Mouse (Mus musculus): ENCODE results near the gene Nap1l1. TPM values are rescaled to one million over a fixed set of nuclear protein-coding genes. Genes with fewer than 3 reads are reported as not detected.
"Not testable (repeated sequence)": the region's sequence is repeated elsewhere in the genome, so short reads cannot be mapped to it uniquely, and the experiment has no call there.

Gene Nap1l1
- total and polyA plus RNA-seq, 3 experiments = 199 to 541 (median 370) TPM

DNA sequence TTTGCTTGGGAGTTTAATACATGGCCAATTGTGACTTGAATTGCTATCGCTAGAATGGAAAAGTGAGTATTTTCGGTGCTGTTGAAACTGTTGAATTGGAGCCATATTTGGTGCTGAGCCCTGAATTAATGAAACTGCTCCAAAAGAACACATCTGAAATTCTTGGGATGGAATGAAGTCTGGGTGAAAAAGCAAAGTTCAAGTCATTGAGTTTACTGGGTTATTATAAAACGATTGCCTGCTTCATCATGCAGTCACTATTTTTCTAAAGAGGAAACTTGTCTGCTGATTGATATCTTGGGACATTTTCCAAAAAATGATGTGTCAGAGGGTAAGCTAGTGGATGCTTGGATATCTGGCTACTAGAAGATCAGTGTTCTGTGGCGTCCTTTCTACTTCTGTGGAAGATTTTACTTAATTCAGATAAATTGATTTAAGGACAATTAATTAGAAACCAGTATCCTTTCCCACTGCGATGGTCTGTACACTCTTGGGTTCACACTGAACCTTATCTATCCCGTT, 4.0 kb downstream of the Nap1l1 start:
- Histone ChIP-seq H3K4me1 (ENCODE audit: insufficient read depth, low read depth, low read length) (peaks cover 71% of the 10 kb centered on the region), H3K36me3 (replicated peaks) (peaks cover 48% of the 10 kb centered on the region), H3K4me3 (ENCODE audit: low read depth, low read length) (no peak overlapping the region; the same call in 1 of the 2 replicates), H3K9me3 (replicated peaks) (no peaks in the 10 kb centered on the region), H3K27me3 (ENCODE audit: insufficient read depth, low read length) (no peaks in the 10 kb centered on the region)
- DNase-seq (ENCODE audit: low spot score) = no peak
- TF ChIP-seq GATA2 (IDR thresholded peaks at IDR 0.05; ENCODE audit: borderline replicate concordance, low read depth, low read length) = no peak
- no peak for TF ChIP-seq CTCF (IDR thresholded peaks at IDR 0.05; ENCODE audit: low read depth, low read length)
- no peak for TF ChIP-seq TAL1 (conservative IDR thresholded peaks at IDR 0.05; ENCODE audit: low read depth, low read length)
- no peak for TF ChIP-seq POLR2AphosphoS5 (IDR thresholded peaks at IDR 0.05; ENCODE audit: insufficient replicate concordance, low read depth, low read length)
- TF ChIP-seq GATA1 (IDR thresholded peaks at IDR 0.05; ENCODE audit: borderline replicate concordance, low read length) = no peak
- no peak for ATAC-seq (ENCODE audit: extremely low read depth, insufficient number of reproducible peaks, low FRiP score, poor library complexity, severe bottlenecking)

DNA sequence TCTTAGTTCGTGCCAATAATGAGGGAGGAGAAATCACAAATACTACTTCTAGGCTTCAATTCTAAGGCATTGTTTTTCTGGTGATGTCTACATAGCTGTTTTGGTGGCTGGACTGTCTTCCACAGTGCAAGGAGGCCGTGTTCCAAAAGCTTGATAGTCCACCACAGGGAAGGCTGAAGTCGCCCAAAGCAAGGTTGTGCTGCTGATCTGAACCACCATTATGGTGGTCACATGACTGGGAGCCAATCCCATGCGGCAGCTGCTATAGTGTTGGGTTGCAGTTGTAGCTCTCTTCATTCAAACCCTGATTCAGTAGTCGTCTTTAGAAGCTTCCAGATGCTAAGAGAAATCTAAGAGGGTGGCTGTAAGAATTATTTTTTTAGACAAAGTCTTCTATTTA, 6.6 kb downstream of the Nap1l1 start:
- no peak overlapping the region for H3K4me3 ChIP-seq (ENCODE audit: low read depth, low read length)
- H3K4me1 ChIP-seq (ENCODE audit: insufficient read depth, low read depth, low read length) = peaks cover 73% of the 10 kb centered on the region
- no peaks in the 10 kb centered on the region for H3K9me3 ChIP-seq (replicated peaks)
- H3K36me3 ChIP-seq (replicated peaks) = peaks cover 73% of the 10 kb centered on the region
- DNase-seq (ENCODE audit: low spot score) (no peak), ATAC-seq (ENCODE audit: extremely low read depth, insufficient number of reproducible peaks, low FRiP score, poor library complexity, severe bottlenecking) (no peak)
- no peak for TF ChIP-seq TAL1 (conservative IDR thresholded peaks at IDR 0.05; ENCODE audit: low read depth, low read length)
- TF ChIP-seq GATA2 (IDR thresholded peaks at IDR 0.05; ENCODE audit: borderline replicate concordance, low read depth, low read length) = no peak
- no peak for TF ChIP-seq GATA1 (IDR thresholded peaks at IDR 0.05; ENCODE audit: borderline replicate concordance, low read length)
- no peak for TF ChIP-seq POLR2AphosphoS5 (IDR thresholded peaks at IDR 0.05; ENCODE audit: insufficient replicate concordance, low read depth, low read length)
- no peaks in the 10 kb centered on the region for H3K27me3 ChIP-seq (ENCODE audit: insufficient read depth, low read length)

DNA sequence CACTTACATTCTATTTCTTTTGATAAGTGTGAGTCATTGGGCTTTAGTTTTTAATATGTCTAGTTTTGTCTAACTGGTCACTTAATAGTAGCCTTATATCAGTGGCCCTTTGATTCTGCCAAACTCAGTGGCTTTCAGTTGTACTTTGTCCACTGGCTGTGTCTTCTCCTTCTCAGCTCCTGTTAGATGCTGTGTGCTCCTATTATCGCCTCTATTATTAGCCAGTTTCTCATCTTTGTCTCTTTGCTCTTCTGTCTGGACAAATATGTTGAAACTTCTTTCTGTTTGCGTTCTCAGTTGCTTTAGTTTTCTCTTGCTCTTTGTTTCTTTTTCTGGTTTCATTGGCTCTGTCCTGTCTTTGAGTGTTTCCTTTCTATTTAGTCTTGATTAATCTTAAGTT, 9.6 kb downstream of the Nap1l1 start:
- H3K4me3 ChIP-seq (ENCODE audit: low read depth, low read length) = no peak overlapping the region
- TF ChIP-seq CTCF (IDR thresholded peaks at IDR 0.05; ENCODE audit: low read depth, low read length) (no peak), POLR2AphosphoS5 (IDR thresholded peaks at IDR 0.05; ENCODE audit: insufficient replicate concordance, low read depth, low read length) (no peak), TAL1 (conservative IDR thresholded peaks at IDR 0.05; ENCODE audit: low read depth, low read length) (no peak), GATA1 (IDR thresholded peaks at IDR 0.05; ENCODE audit: borderline replicate concordance, low read length) (no peak), GATA2 (IDR thresholded peaks at IDR 0.05; ENCODE audit: borderline replicate concordance, low read depth, low read length) (no peak)
- no peaks in the 10 kb centered on the region for H3K9me3 ChIP-seq (replicated peaks)
- peaks cover 85% of the 10 kb centered on the region for H3K36me3 ChIP-seq (replicated peaks)
- ATAC-seq (ENCODE audit: extremely low read depth, insufficient number of reproducible peaks, low FRiP score, poor library complexity, severe bottlenecking) (no peak), DNase-seq (ENCODE audit: low spot score) (no peak)
- H3K4me1 ChIP-seq (ENCODE audit: insufficient read depth, low read depth, low read length) = peaks cover 54% of the 10 kb centered on the region
- no peaks in the 10 kb centered on the region for H3K27me3 ChIP-seq (ENCODE audit: insufficient read depth, low read length)

DNA sequence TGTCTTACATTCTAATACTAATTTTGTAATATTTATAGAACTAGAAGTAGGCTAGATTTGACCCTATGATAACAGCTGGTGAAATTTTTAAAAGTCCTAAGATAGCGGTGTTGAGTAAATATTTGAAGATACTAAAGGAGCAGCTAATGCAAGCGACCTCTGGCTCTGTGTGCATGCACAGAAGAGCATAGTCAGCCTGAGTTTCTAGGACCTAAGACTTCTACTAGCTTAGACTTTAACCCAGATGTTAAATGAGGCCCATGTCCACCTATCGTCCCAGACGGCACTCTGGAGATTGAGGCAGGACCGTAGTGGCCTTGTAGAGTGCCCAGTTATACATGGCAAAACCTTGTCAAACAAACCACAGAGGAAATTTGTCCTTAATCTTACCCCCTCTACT, 11.1 kb downstream of the Nap1l1 start:
- ATAC-seq (ENCODE audit: extremely low read depth, insufficient number of reproducible peaks, low FRiP score, poor library complexity, severe bottlenecking) (no peak), DNase-seq (ENCODE audit: low spot score) (no peak)
- Histone ChIP-seq H3K9me3 (replicated peaks) (no peaks in the 10 kb centered on the region), H3K4me3 (ENCODE audit: low read depth, low read length) (no peak overlapping the region), H3K4me1 (ENCODE audit: insufficient read depth, low read depth, low read length) (peaks cover 49% of the 10 kb centered on the region), H3K27me3 (ENCODE audit: insufficient read depth, low read length) (no peaks in the 10 kb centered on the region), H3K36me3 (replicated peaks) (peaks cover 90% of the 10 kb centered on the region)
- TF ChIP-seq CTCF (IDR thresholded peaks at IDR 0.05; ENCODE audit: low read depth, low read length) (no peak), GATA1 (IDR thresholded peaks at IDR 0.05; ENCODE audit: borderline replicate concordance, low read length) (no peak), GATA2 (IDR thresholded peaks at IDR 0.05; ENCODE audit: borderline replicate concordance, low read depth, low read length) (no peak), POLR2AphosphoS5 (IDR thresholded peaks at IDR 0.05; ENCODE audit: insufficient replicate concordance, low read depth, low read length) (no peak), TAL1 (conservative IDR thresholded peaks at IDR 0.05; ENCODE audit: low read depth, low read length) (no peak)

DNA sequence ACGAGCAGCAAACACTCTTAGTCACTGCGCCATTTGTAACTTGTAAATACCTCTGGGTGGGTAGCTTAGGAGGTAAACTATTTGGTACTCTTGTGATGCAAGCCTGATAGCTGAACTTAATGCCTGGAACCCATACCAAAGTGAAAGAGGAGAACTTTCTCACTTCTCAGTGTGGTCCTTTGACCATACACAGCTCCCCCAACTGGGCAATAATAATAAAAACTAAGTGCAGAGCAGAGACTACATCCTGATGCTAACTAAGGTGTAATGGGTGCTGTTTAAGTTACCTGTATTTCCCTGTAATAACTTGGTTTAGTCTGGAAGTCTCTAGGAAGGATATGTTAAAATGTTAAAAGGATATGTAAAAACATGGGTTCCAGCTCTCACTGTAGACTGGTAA, 15.8 kb downstream of the Nap1l1 start:
- Histone ChIP-seq H3K27me3 (ENCODE audit: insufficient read depth, low read length) (no peaks in the 10 kb centered on the region), H3K9me3 (replicated peaks) (no peaks in the 10 kb centered on the region), H3K4me1 (ENCODE audit: insufficient read depth, low read depth, low read length) (peaks cover 14% of the 10 kb centered on the region; the same call in 1 of the 2 replicates), H3K36me3 (replicated peaks) (peaks cover 92% of the 10 kb centered on the region), H3K4me3 (ENCODE audit: low read depth, low read length) (no peak overlapping the region)
- no peak for DNase-seq (ENCODE audit: low spot score)
- no peak for TF ChIP-seq POLR2AphosphoS5 (IDR thresholded peaks at IDR 0.05; ENCODE audit: insufficient replicate concordance, low read depth, low read length)
- no peak for TF ChIP-seq GATA2 (IDR thresholded peaks at IDR 0.05; ENCODE audit: borderline replicate concordance, low read depth, low read length)
- no peak for TF ChIP-seq GATA1 (IDR thresholded peaks at IDR 0.05; ENCODE audit: borderline replicate concordance, low read length)
- TF ChIP-seq CTCF (IDR thresholded peaks at IDR 0.05; ENCODE audit: low read depth, low read length) = no peak
- TF ChIP-seq TAL1 (conservative IDR thresholded peaks at IDR 0.05; ENCODE audit: low read depth, low read length) = no peak
- peak; percentile 34; the same call in 1 of the 2 replicates for ATAC-seq (ENCODE audit: extremely low read depth, insufficient number of reproducible peaks, low FRiP score, poor library complexity, severe bottlenecking)

DNA sequence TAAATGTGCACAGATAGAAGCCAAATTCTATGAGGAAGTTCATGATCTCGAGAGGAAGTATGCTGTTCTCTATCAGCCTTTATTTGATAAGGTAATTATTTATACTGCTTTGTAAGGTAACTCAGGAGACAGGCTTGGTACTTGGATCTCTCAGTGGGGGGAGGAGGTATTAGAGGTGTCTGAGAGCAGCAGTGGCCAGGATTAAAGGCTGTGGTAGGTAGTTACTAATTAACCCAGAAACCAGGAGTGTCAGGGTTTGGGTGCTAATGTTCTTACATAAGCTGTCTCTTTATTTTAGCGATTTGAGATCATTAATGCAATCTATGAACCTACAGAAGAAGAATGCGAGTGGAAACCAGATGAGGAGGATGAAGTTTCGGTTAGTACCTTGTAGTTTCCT, 17.1 kb downstream of the Nap1l1 start:
- DNase-seq (ENCODE audit: low spot score); H3K4me3 ChIP-seq (ENCODE audit: low read depth, low read length); H3K9me3 ChIP-seq (replicated peaks); ATAC-seq (ENCODE audit: extremely low read depth, insufficient number of reproducible peaks, low FRiP score, poor library complexity, severe bottlenecking); H3K27me3 ChIP-seq (ENCODE audit: insufficient read depth, low read length): not testable (repeated sequence)
- H3K4me1 ChIP-seq (ENCODE audit: insufficient read depth, low read depth, low read length) = peaks cover 11% of the 10 kb centered on the region; the same call in 1 of the 2 replicates
- H3K36me3 ChIP-seq (replicated peaks) = peaks cover 90% of the 10 kb centered on the region

DNA sequence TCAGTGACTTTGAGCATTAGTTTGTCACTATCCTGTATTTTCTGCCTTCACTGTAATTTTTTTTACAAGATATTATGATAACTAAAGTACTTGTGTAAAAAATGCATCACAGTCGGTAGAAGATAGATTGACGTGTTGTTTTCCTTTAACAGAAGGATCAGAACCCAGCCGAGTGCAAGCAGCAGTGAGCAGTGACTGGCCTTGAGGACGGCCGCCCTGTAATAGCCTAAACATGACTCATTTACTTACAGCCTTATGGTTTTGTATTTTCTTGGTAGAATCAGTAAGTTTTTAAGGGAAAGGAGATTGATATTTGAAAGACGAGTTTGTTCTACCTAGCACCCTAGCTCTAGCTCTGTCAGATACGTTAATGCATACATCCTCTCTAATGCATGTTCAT, 22.9 kb downstream of the Nap1l1 start:
- TF ChIP-seq TAL1 (conservative IDR thresholded peaks at IDR 0.05; ENCODE audit: low read depth, low read length) (no peak), CTCF (IDR thresholded peaks at IDR 0.05; ENCODE audit: low read depth, low read length) (no peak), POLR2AphosphoS5 (IDR thresholded peaks at IDR 0.05; ENCODE audit: insufficient replicate concordance, low read depth, low read length) (no peak), GATA2 (IDR thresholded peaks at IDR 0.05; ENCODE audit: borderline replicate concordance, low read depth, low read length) (no peak), GATA1 (IDR thresholded peaks at IDR 0.05; ENCODE audit: borderline replicate concordance, low read length) (no peak)
- DNase-seq (ENCODE audit: low spot score) (no peak), ATAC-seq (ENCODE audit: extremely low read depth, insufficient number of reproducible peaks, low FRiP score, poor library complexity, severe bottlenecking) (no peak)
- Histone ChIP-seq H3K27me3 (ENCODE audit: insufficient read depth, low read length) (no peaks in the 10 kb centered on the region), H3K4me1 (ENCODE audit: insufficient read depth, low read depth, low read length) (no peaks in the 10 kb centered on the region; the same call in none of the 2 replicates), H3K4me3 (ENCODE audit: low read depth, low read length) (no peak overlapping the region), H3K36me3 (replicated peaks) (peaks cover 68% of the 10 kb centered on the region), H3K9me3 (replicated peaks) (no peaks in the 10 kb centered on the region)

Measured in G1E (cell line).